Mouse (Mus musculus): ENCODE results near the gene Creb3l1. TPM values are rescaled to one million over a fixed set of nuclear protein-coding genes. Genes with fewer than 3 reads are reported as not detected.

Gene Creb3l1
- 10.9 TPM for polyA plus RNA-seq (2014; fragmentation: Illumina TruSeq; extraction: RNeasy Lipid Tissue Mini Kit (QIAGEN cat#74804); ENCODE audit: insufficient read depth, low read depth, low replicate concordance)

GRCm38 (mm10) chr2:92024274-92024672 is at the start of gene Creb3l1:
TSS of gene Creb3l1 (minus strand) at chr2:92024502.

DNA sequence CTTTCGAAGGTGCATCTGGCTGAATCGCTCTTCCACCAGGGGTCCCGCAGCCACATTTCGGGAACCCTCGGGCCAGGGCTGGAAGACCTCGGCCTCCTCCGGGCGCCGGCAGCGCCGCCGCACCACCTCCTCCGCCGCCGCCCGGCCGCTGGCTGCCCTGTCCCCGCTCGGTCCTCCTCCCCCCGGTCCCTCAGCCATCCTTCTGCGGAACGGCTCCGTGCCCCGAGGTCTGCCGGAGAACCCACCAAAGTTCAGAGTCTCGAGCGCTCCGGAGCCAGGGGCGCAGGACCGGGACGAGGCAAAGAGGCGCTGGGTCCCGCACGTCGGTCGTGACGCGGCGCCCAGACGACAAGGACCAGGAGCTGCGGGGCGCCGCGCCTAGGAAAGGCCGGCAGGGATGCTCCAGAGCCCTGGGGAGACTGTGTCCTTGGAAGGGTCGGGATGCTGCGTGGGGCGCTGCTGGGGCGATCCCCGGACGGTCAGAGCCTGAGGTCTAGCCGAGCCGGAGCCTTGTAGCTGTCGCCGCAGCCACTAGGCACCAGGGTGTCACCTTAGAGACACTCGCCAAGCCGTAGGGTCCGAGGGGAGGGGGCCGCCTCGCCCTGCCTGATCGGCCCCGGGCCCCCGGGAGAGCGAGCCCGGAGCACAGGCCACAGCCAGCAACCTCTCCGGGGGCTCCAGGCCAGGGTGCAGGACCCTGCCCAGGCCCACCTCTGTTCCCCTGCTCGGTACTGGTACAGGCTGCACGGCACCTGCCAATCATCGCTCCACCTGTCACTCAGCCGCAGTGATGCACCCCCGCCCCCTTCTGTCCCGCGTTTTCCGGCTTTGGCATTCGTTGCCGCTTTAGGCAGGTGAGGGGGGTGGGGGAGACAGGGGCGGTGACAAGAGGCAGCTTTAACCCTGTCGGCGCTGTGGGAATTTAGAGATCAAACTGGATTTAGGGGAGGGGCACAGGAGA is 48.4 kb downstream of the Creb3l1 start, which contains the start of gene Dgkz:
Gene Dgkz (minus strand): TSS at position 284 of the 961 bp plus-strand sequence.

GRCm38 (mm10) chr2:91945483-91945882 is 78.8 kb downstream of the Creb3l1 start, which contains the start of gene Gm9821:
TSS of gene Gm9821 (plus strand) at chr2:91945703.

Other genes starting within 250 kb of the Creb3l1 start
- not detected for gene Chrm4, start 97.3 kb downstream of the Creb3l1 start, polyA plus RNA-seq (2014; fragmentation: Illumina TruSeq; extraction: RNeasy Lipid Tissue Mini Kit (QIAGEN cat#74804); ENCODE audit: insufficient read depth, low read depth, low replicate concordance)
- gene Mdk, start 92.2 kb downstream of the Creb3l1 start, polyA plus RNA-seq (2014; fragmentation: Illumina TruSeq; extraction: RNeasy Lipid Tissue Mini Kit (QIAGEN cat#74804); ENCODE audit: insufficient read depth, low read depth, low replicate concordance): 20.2 TPM
- not detected for gene Gm9821, start 78.8 kb downstream of the Creb3l1 start, polyA plus RNA-seq (2014; fragmentation: Illumina TruSeq; extraction: RNeasy Lipid Tissue Mini Kit (QIAGEN cat#74804); ENCODE audit: insufficient read depth, low read depth, low replicate concordance)
- 67.6 TPM for gene Dgkz, start 48.6 kb downstream of the Creb3l1 start, polyA plus RNA-seq (2014; fragmentation: Illumina TruSeq; extraction: RNeasy Lipid Tissue Mini Kit (QIAGEN cat#74804); ENCODE audit: insufficient read depth, low read depth, low replicate concordance)
- 9.7 TPM for gene Phf21a, start 68.6 kb upstream of the Creb3l1 start, polyA plus RNA-seq (2014; fragmentation: Illumina TruSeq; extraction: RNeasy Lipid Tissue Mini Kit (QIAGEN cat#74804); ENCODE audit: insufficient read depth, low read depth, low replicate concordance)

Measured in lung, adult 10 weeks (tissue).